Mouse (Mus musculus): ENCODE measurements at regions not wholly inside any gene's neighbourhood (a gene's known extent, or its start where the extent isn't known, plus 50 kb on each side); places are given as distances from the start of the nearest gene placed in this dataset.

DNA sequence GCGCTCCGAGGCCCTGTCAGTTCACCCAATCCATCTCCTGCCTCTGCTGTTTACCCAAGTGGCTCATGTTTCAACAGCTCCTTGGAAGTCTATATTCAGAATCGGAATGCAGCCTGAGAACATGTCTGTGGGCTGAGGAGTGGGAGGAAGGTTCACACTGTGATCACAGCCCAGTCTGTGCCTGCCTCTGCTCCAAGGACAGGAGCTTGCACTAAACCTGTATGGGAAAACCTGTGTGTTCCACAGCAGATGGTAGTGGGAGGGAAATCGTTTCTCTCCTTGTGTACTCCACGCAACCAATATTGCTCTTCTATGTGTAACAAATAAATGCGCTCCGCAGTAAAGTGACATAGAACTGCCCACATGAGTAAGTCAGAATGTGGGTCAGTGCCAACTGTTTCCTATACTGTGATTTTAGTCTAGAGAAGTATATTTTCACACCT, 514.0 kb upstream of the Epha7 start:
- peak; percentile 15 for DNase-seq (ENCODE audit: low spot score)

DNA sequence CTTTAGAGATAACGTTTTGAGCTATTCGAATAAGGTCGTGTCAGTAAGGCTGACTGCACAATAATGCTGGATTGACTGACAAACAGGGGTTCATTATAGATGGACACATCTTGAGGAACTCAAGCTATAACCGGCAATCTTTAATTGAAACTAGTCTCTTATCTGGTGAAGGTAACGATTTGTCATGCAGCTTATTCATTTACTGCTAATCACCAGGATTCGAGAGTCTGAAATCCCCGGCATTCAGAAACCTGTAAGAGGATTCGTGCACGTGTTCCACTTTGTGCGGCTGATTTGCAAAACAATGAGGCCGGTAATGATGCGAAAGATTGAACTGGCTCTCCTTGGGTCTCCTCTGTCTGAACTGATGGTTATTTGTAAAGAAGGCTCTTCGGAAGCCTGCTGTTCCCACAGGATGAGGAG, 512.9 kb upstream of the Epha7 start:
- no peak for DNase-seq (ENCODE audit: low spot score)

DNA sequence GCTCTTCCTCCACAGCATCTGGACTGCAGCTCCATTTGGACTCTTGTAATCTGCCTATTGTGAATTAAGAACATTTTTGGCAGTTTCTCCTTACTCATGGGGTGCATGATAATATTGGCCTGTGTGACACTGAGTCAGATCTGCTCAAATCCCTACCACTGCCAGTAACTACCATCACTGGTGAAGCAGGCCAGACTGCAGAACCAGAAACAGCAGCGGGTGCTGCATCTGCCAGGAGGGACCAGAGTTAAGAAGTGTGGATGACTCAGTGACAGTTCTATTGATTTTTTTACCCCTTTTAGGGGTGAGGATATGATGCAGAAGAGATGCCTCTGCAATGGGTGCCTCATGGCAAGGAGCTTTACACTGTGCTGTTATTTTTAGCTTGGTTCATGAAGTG, 511.2 kb upstream of the Epha7 start:
- no peak for DNase-seq (ENCODE audit: low spot score)

DNA sequence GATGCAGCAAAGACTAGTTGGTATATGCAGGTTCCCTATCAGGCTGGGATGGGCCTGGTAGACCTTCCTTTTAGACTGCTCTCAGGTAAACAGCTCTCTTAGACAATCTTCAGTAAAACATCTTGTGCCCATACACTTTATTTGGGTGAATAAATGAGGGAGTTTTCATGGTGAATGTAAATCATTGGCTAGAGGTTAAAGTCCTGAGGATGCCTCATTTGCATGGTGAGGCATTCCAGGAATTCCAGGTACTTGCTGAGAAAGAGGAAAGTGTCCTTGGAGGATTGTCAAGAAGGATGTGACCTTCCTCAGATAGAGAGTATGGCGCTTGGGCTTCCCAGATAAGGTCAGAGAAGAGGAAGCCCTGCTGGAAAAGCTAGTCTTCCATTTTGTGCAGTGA, 481.9 kb upstream of the Epha7 start:
- no peak for DNase-seq (ENCODE audit: low spot score)

GRCm38 (mm10) chr4:28364566-28364965, 448.4 kb upstream of the Epha7 start:
- no peak for DNase-seq (ENCODE audit: low spot score)

DNA sequence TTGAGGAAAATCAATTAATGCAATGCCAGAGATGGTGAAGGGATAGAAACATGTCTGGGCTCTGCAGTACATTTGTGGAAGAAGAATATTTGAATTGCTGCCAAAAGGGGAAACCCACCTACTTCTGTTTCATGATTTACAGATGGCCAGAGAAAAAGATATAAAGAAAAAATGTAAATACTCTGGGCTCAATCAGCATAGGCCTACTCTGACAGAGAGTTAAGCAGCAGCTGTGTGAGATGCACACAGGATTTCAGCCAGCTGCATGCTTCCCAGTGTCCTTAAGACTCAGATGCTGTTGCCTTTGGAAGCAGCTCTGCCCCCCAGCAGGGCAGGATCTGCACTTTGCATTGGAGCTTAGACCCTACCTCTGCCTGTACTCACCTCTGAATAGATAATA, 435.8 kb upstream of the Epha7 start:
- no peak for DNase-seq (ENCODE audit: low spot score)

DNA sequence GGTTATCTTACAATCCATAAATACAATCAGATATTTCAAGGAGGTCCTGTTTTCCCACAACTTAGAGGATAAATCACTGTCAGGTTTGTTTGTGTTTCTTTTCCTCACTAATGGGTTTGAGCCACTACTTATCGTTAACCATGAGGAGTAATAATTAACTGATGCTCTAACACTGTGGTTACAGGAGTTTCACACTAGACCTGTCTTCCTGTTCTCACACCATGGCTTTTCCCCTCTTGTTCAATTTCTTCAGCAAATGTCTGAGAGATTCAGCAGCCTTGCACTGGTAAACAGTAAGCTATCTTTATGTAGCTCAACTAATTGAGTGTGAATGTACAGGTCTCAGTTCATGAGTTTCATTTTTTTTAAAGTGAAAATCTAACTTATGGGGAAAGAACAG, 434.3 kb upstream of the Epha7 start:
- no peak for DNase-seq (ENCODE audit: low spot score)

GRCm38 (mm10) chr4:28424341-28424740, 388.6 kb upstream of the Epha7 start:
- no peak for DNase-seq (ENCODE audit: low spot score)

- no peak for DNase-seq (ENCODE audit: low spot score)
Observed at GRCm38 (mm10) chr4:28440161-28440560, 372.8 kb upstream of the Epha7 start.

DNA sequence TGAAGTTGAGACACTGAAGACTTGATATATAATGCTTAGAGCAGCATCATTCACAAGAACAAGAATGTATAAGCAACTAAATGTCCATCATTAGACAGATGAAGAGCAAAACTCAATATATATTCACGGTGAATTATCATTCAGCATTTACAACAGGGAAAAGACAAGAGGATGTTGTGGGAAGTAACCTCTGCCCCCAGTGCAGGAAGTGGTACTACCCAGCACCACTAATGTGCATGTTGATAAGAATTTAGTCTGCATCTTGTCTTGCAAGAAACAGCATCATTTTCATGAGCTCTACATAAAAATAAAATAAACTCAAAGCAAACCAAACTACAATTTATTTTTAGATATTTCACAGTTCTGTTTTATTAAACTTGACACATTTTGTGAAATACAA, 359.8 kb upstream of the Epha7 start:
- no peak for DNase-seq (ENCODE audit: low spot score)

GRCm38 (mm10) chr4:28456312-28456711, 356.6 kb upstream of the Epha7 start:
- DNase-seq (ENCODE audit: low spot score), result no peak
